Mouse (Mus musculus) ES-E14 (cell line): ENCODE data around the gene Haghl.

Source experiments
- CHD2 ChIP-seq: IDR thresholded peaks from 2 replicates; pipeline ENCODE4 v1.6.1; 2014; ENCODE audit warnings: mild to moderate bottlenecking, low read depth, low read length, inconsistent platforms
- HCFC1 ChIP-seq: IDR thresholded peaks from 2 replicates; pipeline ENCODE4 v1.6.1; 2012; ENCODE audit warnings: low read length, inconsistent platforms, borderline replicate concordance; ENCODE audit not compliant: insufficient read depth
- ZC3H11A ChIP-seq: IDR thresholded peaks from 2 replicates; pipeline ENCODE4 v1.6.1; 2012; ENCODE audit warnings: low read depth, mild to moderate bottlenecking, inconsistent platforms, low read length, borderline replicate concordance

DNA sequence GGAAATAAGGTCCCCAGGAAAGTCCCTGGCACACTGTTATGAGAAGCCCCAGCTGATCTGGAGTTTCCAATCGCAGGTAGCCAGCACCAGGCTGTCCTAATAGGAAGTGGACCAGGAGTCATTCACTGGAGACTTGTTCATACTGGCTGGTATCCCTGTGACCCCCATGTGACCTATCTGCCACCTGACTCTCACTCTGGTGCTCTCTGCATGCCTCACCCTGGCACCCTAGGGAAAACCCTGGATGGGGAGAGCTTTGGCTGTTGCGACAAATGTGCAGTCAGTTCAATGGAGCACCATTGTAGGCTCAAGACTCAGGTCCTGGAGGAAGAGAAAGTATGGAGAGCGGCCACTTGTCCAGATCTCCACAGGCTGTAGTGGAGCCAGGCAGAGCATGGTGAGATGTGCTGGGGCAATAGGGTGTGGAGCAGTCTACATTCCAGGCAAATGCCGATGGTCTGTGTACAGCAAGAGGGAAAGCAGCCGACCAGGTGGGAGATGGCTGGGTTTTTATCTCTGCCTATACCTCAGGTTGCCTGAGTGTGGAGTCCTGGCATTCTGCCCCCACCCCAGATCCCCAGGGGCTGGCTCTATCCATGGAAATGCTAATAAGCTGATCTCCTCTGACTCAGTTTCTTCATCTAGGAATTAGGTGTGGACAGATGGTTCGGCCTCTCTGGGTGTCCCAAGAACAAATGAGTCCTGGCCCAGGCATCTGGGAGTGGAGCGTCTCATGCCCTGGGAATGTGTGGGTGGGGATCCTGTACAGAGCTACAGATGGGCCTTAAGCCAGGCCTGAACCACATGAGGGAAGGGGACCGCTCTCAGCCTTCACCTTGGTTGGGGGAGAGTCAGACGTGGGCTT, 28.9 kb downstream of the Haghl start:
- no peak for TF ChIP-seq ZC3H11A
- TF ChIP-seq HCFC1: no peak
- 0 out of 2 replicates have a peak, but pooled peaks have one; percentile 38 for TF ChIP-seq CHD2
